Mouse (Mus musculus) E14TG2a.4 (cell line): Measurements from ENCODE around the gene Hectd2.

Experiments
- CTCF ChIP-seq: conservative IDR thresholded peaks from 2 replicates; pipeline ENCODE4 v1.5.1; 2014; ENCODE audit warnings: low read length
- POU5F1 ChIP-seq: IDR thresholded peaks from 2 replicates; pipeline ENCODE4 v1.6.1; 2014; ENCODE audit warnings: low read length, borderline replicate concordance

- TF ChIP-seq CTCF (no peak), POU5F1 (no peak)
Observed at GRCm38 (mm10) chr19:36504716-36505115, 49.7 kb upstream of the Hectd2 start.
